Mouse (Mus musculus): ENCODE results near the gene Hoxc13. TPM values are rescaled to one million over a fixed set of nuclear protein-coding genes. Genes with fewer than 3 reads are reported as not detected.

The Hoxc13 gene
- total RNA-seq, 2 experiments from 2014 or later, result not detected

GRCm38 (mm10) chr15:102956906-102957305 lies 36.0 kb downstream of the Hoxc13 start:
- intact Hi-C loops (cut with DNase I), result no loop called here
- no peak for DNase-seq (ENCODE audit: extremely low spot score in 1 of 2, low spot score in 2 of 2)

- no peak for DNase-seq (ENCODE audit: extremely low spot score in 1 of 2, low spot score in 2 of 2)
- intact Hi-C loops (cut with DNase I), result no loop called here
Observed at GRCm38 (mm10) chr15:102959663-102960191, 38.8 kb downstream of the Hoxc13 start.

- DNase-seq (ENCODE audit: extremely low spot score in 1 of 2, low spot score in 2 of 2), result no peak
- intact Hi-C loops (cut with DNase I), result no loop called here
Observed at GRCm38 (mm10) chr15:102961728-102962127, 40.8 kb downstream of the Hoxc13 start.

- no peak for DNase-seq (ENCODE audit: extremely low spot score in 1 of 2, low spot score in 2 of 2)
- intact Hi-C loops (cut with DNase I), result no loop called here
Observed at GRCm38 (mm10) chr15:102962492-102962891, 41.6 kb downstream of the Hoxc13 start.

- no peak for DNase-seq (ENCODE audit: extremely low spot score in 1 of 2, low spot score in 2 of 2)
- intact Hi-C loops (cut with DNase I), result no loop called here
Observed at GRCm38 (mm10) chr15:102963259-102963658, 42.4 kb downstream of the Hoxc13 start.

GRCm38 (mm10) chr15:102963671-102964640 lies 43.1 kb downstream of the Hoxc13 start:
- no peak for DNase-seq (ENCODE audit: extremely low spot score in 1 of 2, low spot score in 2 of 2)
- intact Hi-C loops (cut with DNase I), result no loop called here

- no peak for DNase-seq (ENCODE audit: extremely low spot score in 1 of 2, low spot score in 2 of 2)
- intact Hi-C loops (cut with DNase I), result no loop called here
Observed at GRCm38 (mm10) chr15:102965003-102965891, 44.3 kb downstream of the Hoxc13 start.

- DNase-seq (ENCODE audit: extremely low spot score in 1 of 2, low spot score in 2 of 2), result peak in 1 of 2 experiments; percentile 70
- intact Hi-C loops (cut with DNase I), result no loop called here
Observed at GRCm38 (mm10) chr15:102965892-102966775, 45.2 kb downstream of the Hoxc13 start.

- no peak for DNase-seq (ENCODE audit: extremely low spot score in 1 of 2, low spot score in 2 of 2)
- intact Hi-C loops (cut with DNase I), result no loop called here
Observed at GRCm38 (mm10) chr15:102966776-102967311, 45.9 kb downstream of the Hoxc13 start, which contains the start of gene Hoxc10. Gene Hoxc10, plus strand, starts transcription at chr15:102966796.

- intact Hi-C loops (cut with DNase I), result no loop called here
- no peak for DNase-seq (ENCODE audit: extremely low spot score in 1 of 2, low spot score in 2 of 2)
Observed at GRCm38 (mm10) chr15:102967312-102967510, 46.3 kb downstream of the Hoxc13 start, which contains the start of gene Hoxc5. Gene Hoxc5, plus strand, starts transcription at chr15:102967443.

GRCm38 (mm10) chr15:102967511-102968397 lies 46.9 kb downstream of the Hoxc13 start:
- DNase-seq (ENCODE audit: extremely low spot score in 1 of 2, low spot score in 2 of 2), result no peak
- intact Hi-C loops (cut with DNase I), result no loop called here

- no peak for DNase-seq (ENCODE audit: extremely low spot score in 1 of 2, low spot score in 2 of 2)
- intact Hi-C loops (cut with DNase I), result no loop called here
Observed at GRCm38 (mm10) chr15:102969296-102969695, 48.4 kb downstream of the Hoxc13 start.

- intact Hi-C loops (cut with DNase I), result loop anchor here (5.0 kb wide), 1 partner anchor 208 kb away; no protein-coding TSS in a partner anchor
- no peak for DNase-seq (ENCODE audit: extremely low spot score in 1 of 2, low spot score in 2 of 2)
Observed at GRCm38 (mm10) chr15:102970740-102971139, 49.8 kb downstream of the Hoxc13 start.

GRCm38 (mm10) chr15:102972254-102972653 lies 51.4 kb downstream of the Hoxc13 start:
- intact Hi-C loops (cut with DNase I), result loop anchor here (5.0 kb wide), 1 partner anchor 210 kb away; no protein-coding TSS in a partner anchor

GRCm38 (mm10) chr15:102972753-102973152 lies 51.9 kb downstream of the Hoxc13 start:
- intact Hi-C loops (cut with DNase I), result loop anchor here (5.0 kb wide), 1 partner anchor 210 kb away; no protein-coding TSS in a partner anchor

More at GRCm38 (mm10) chr15:102972254-102972653, 51.4 kb downstream of the Hoxc13 start:
- no peak for DNase-seq (ENCODE audit: extremely low spot score in 1 of 2, low spot score in 2 of 2)

GRCm38 (mm10) chr15:102975034-102975433 lies 54.1 kb downstream of the Hoxc13 start:
- DNase-seq (ENCODE audit: extremely low spot score in 1 of 2, low spot score in 2 of 2), result no peak
- intact Hi-C loops (cut with DNase I), result no loop called here

More at GRCm38 (mm10) chr15:102972753-102973152, 51.9 kb downstream of the Hoxc13 start:
- no peak for DNase-seq (ENCODE audit: extremely low spot score in 1 of 2, low spot score in 2 of 2)

GRCm38 (mm10) chr15:102975688-102976111 lies 54.8 kb downstream of the Hoxc13 start:
- DNase-seq (ENCODE audit: extremely low spot score in 1 of 2, low spot score in 2 of 2), result no peak
- intact Hi-C loops (cut with DNase I), result no loop called here
